Mouse (Mus musculus) MEL (cell line): ENCODE measurements around the gene Acpp.

Source experiments
- CTCF ChIP-seq, 3 experiments: IDR thresholded peaks in 2 of 3; conservative IDR thresholded peaks in 1 of 3; 2 replicates each; pipeline ENCODE4 v1.5.1; 2011 to 2012; ENCODE audit warnings: low read length in 3 of 3, low read depth in 2 of 3, mild to moderate bottlenecking in 2 of 3, improper control_type of control experiment in 1 of 3, inconsistent platforms in 1 of 3, mixed read lengths in 1 of 3, moderate library complexity in 1 of 3; ENCODE audit not compliant: control insufficient read depth in 1 of 3, insufficient read depth in 1 of 3, poor library complexity in 1 of 3, severe bottlenecking in 1 of 3
- KAT2A ChIP-seq: conservative IDR thresholded peaks from 2 replicates; pipeline ENCODE4 v1.6.1; 2012; ENCODE audit warnings: low read depth, low read length, improper control_type of control experiment, inconsistent platforms
- MEF2A ChIP-seq: IDR thresholded peaks from 2 replicates; pipeline ENCODE4 v1.6.1; 2014; ENCODE audit warnings: low read depth, mild to moderate bottlenecking, inconsistent platforms, low read length, improper control_type of control experiment; ENCODE audit not compliant: poor library complexity, insufficient replicate concordance, severe bottlenecking; ENCODE audit errors: extremely low read depth
- TCF12 ChIP-seq: IDR thresholded peaks from 2 replicates; pipeline ENCODE4 v1.6.1; 2014; ENCODE audit warnings: low read depth, mild to moderate bottlenecking, inconsistent platforms, low read length, improper control_type of control experiment, moderate library complexity

DNA sequence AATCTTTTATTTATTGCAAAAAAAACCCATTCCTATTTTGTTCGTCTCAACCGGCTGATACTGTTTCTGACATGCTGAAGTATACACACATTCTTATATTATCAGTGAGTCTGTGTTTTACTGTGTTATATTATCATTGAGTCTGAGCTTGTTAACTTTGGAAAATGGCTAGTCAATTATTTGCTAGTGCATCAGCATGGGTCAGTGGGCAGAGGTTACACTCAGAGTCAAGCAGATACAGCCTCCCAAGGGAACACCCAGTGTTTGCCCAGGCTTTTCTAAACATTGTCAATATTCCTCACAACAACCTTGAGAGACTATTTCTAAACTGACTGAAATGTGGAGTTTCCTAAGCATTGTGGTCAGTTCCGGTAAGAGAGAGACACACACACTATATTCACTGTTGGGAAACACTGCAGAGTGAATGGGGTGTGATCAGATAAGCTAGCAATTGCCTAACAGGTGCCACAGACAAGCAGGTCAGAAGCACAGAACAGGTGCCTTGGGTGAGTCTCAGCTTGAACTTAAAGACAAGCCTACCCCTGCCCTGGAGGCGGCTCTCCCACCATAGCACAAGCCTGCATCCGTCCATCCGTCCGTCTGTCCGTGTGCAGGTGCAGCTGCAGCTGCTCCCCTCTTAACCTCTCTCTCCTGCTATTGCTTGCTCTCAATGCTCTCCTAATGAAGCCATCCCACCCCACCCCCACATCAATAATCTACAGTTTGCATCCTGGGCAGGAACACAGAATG lies 18.1 kb upstream of the Acpp start:
- TF ChIP-seq CTCF (IDR thresholded peaks at IDR 0.05 in 2 of 3, conservative IDR thresholded peaks at IDR 0.05 in 1 of 3; ENCODE audit: control insufficient read depth in 1 of 3, insufficient read depth in 1 of 3, low read depth in 2 of 3, low read length in 3 of 3, poor library complexity in 1 of 3, severe bottlenecking in 1 of 3) (no peak), TCF12 (no peak), KAT2A (no peak), MEF2A (no peak)
